Mouse (Mus musculus) cerebellum, adult 9-11 months (tissue): Measurements from ENCODE around the gene Hoxc5.

Experiments
- DNase-seq: peaks from one replicate; pipeline ENCODE4 v3.0.0; 2022

Hoxc5 gene

GRCm38 (mm10) chr15:102967511-102968397 lies 511 bp downstream of the Hoxc5 start:
- no peak for DNase-seq

DNA sequence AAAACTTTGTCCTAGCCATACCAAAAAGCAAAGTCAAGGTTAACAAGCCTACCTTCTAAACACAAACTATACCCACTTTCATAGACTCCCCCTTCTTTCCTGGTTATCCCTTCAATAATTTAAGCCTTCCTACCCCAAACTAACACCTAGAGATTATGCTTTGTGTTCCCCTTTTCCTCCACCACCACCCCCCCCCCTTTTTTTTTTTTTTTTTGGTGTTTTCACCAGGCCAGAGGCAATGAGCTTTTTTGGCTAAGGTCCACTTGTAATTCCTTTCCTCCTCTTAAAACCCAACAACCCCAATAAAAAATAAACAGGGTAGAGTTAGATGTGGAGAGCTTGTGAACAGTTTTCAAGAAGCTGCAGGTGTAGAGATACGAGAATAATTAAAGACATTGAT lies 2.1 kb downstream of the Hoxc5 start:
- DNase-seq: no peak

DNA sequence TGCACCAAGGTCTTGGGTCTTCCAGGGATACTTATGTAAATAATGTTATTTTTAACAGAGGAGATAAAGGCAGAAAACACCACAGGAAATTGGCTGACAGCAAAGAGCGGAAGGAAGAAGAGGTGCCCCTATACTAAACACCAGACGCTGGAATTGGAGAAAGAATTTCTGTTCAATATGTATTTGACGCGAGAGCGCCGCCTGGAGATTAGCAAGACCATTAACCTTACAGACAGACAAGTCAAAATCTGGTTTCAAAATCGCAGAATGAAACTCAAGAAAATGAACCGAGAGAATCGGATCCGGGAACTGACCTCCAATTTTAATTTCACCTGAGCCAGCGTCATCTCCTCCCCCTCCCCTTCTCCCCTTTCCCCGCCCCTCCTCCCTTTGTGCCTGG lies 3.5 kb downstream of the Hoxc5 start:
- no peak for DNase-seq

DNA sequence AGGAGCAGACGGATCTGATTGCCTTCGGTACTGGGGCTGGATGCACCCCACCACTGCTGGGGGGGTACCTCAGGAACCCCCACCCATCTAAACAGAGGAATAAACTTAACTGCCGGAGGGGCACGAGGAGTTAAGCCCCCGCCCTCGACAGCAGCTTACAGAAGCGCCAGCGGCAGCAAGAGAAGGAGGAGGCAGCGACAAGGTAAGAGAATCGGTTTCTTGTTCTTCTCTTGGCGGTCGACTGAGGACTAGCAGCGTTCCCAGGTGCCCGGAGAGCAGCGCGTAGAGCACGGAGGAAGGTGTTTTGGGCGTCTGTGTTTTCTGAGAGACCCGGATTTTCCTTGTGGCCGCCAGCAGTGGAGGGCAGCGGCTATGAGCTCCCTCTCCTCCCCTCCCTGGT lies 5.0 kb downstream of the Hoxc5 start:
- no peak for DNase-seq

DNA sequence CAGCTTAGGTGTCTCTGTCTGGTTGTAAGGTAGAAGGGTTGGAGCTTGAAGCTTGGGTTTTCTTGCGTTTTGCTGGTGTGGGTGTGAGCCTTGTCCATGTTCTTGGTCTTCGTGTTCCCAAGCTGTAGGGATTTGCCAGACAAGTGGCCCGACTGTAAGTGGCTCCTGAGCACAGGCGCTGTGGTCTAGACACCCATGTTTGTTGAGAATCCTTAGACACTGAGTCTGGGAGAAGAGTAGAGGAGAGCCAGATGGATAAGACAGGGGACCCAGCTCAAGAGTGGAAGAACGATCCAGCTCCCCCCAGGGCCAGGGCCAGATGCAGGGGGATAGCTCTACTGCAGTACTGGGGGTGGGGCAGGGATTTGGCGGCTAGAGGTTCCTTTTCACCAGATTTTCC lies 5.5 kb downstream of the Hoxc5 start:
- no peak for DNase-seq

DNA sequence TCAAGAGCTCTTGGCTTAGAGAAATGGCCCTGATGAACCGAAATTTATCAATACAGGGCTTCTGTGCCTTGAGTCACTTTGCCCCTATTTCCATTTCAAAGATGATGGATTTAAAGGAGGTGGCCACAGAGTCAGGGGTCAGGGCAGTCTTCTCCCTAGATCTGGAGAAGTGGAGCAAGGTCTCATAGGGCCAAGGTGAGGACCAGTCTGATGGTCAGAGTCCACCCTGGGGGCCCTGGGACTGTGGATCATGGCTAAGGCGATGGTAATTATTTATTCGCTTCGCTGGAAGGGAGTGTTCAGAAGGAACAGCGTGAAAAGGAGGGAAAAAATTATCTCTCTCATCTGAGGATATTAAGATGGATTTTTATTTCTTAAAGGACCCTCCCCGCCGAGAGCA lies 7.8 kb downstream of the Hoxc5 start:
- no peak for DNase-seq

DNA sequence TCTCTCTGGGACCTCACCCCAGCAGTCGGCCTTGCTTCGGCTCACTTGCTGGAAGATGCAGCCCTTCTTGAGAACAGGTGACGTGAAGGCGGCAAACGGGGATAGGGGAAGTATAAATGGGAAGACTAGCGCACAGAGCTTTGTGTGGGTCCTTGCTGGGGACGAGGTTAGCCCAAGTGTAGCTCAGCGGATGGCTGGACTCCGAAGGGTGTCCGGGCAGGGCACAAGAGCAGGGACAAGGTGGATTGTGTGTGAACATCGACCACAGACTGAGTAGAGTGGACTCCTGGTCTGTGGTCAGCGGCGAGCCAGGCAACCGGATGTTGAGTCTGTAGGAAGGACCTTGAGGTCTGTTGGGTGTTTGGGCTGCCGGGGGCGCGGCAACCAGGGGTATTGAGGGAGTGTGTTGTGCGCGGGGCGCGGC lies 8.5 kb downstream of the Hoxc5 start:
- DNase-seq: no peak

- DNase-seq: no peak
These were observed 8.9 kb downstream of the Hoxc5 start, which contains the start of gene Hoxc9 for GRCm38 (mm10) chr15:102976171-102976570. Gene Hoxc9, plus strand, starts transcription at chr15:102976439.

DNA sequence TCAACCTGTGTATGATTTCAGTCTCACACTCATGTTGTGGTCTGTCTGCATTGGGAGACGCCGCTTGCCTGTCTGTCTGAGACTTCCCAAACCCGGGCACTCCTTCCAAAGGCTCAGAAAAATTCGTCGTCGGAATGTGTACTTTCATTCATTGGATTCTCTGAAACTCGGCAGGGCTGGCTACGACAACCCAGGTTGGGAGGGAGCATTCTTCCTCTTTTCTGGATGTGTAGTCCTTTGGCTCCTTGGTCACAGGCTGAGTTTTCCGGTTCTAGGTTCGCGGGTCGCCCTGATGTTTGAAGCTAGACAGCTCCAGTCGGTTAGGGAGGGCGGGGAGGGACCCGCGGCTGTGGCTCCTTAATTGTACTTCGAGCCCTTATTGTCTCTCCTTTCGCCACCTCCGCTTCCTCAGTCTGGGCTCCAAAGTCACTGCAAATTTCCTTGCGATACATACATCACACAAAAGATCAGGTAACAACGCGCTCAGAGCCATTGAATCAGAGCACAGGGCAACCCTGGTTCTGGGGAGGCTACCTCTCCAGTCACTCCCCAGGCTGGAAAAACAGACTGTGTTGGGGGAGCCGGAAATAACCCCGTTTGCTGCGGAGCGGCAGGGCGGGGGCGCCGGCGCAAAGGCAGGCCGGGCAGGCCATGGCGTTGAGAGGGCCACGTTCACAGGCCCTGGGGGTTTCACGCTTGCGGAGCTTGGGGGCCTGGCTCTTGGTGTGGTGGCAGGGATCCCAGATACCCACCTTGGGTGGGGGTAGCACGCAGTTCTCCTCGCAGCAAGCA lies 9.6 kb downstream of the Hoxc5 start:
- no peak for DNase-seq

- DNase-seq: no peak
These were observed 10.3 kb downstream of the Hoxc5 start for GRCm38 (mm10) chr15:102977423-102977974.

- no peak for DNase-seq
These were observed 11.6 kb downstream of the Hoxc5 start for GRCm38 (mm10) chr15:102978615-102979515.

- DNase-seq: no peak
These were observed 12.7 kb downstream of the Hoxc5 start for GRCm38 (mm10) chr15:102979936-102980335.

- DNase-seq: no peak
These were observed 13.1 kb downstream of the Hoxc5 start for GRCm38 (mm10) chr15:102980352-102980751.

GRCm38 (mm10) chr15:102980912-102981311 lies 13.7 kb downstream of the Hoxc5 start:
- no peak for DNase-seq

DNA sequence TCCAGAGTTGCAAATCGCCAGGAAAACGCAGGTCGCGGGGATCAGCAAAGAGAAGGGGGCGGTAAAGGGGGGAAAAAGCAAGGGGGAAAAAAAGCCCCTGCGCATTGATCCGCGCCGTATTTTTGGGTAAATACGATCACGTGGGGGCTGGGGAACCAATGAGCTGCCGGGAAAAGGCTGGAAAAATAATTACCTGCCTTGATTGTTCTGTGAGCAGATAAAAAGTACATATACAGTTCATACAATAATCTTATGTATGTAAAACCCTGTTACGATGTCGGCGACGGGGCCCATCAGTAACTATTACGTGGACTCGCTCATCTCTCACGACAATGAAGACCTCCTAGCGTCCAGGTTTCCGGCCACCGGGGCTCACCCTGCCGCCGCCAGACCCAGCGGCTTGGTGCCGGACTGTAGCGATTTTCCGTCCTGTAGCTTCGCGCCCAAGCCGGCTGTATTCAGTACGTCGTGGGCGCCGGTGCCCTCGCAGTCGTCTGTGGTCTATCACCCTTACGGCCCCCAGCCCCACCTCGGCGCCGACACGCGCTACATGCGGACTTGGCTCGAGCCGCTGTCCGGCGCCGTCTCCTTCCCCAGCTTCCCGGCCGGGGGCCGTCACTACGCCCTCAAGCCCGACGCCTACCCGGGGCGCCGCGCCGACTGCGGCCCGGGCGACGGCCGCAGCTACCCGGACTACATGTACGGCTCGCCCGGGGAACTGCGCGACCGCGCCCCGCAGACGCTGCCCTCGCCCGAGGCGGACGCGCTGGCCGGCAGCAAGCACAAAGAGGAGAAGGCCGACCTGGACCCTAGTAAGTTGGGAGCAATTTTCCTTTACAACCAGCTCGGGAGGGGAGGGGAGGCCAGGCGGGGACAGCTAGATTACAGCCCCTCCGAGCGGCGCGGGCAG lies 14.4 kb downstream of the Hoxc5 start:
- no peak for DNase-seq

DNA sequence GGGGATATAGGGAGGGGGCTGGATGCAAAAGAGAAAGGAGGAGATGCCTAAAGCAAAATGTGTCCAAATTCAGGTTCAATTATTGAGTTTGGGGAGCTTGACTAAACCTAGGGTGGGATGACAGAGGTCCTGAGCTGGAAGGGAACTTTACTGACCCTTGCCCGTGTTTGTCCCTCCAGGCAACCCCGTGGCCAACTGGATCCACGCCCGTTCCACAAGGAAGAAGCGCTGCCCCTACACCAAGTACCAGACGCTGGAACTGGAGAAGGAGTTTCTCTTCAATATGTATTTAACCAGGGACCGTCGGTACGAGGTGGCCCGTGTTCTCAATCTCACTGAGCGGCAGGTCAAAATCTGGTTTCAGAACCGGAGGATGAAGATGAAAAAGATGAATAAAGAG lies 16.5 kb downstream of the Hoxc5 start:
- no peak for DNase-seq

- no peak for DNase-seq
These were observed 17.3 kb downstream of the Hoxc5 start for GRCm38 (mm10) chr15:102984521-102984920.

DNA sequence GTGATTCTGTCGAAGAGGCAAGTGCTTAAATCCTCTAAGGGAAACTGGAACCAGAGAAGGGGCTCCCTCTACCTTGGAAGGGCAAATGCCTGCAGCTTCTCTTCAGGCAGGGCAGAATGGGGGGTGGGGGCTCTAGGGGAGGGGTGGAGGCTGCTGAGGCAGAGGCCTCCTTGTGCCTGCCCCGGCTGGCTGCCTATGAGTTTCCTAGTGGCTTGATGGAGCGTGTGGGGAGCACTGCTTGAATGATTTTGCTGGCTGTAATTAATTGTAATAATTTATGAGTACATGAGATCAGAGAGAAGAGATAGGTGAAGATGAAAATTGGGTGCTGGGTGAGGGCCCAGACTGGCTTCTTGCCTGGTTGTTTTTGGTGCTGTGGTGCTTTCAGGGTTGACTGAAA lies 17.7 kb downstream of the Hoxc5 start:
- no peak for DNase-seq

- DNase-seq: peak; percentile 82
These were observed 20.0 kb downstream of the Hoxc5 start for GRCm38 (mm10) chr15:102987124-102987833.

DNA sequence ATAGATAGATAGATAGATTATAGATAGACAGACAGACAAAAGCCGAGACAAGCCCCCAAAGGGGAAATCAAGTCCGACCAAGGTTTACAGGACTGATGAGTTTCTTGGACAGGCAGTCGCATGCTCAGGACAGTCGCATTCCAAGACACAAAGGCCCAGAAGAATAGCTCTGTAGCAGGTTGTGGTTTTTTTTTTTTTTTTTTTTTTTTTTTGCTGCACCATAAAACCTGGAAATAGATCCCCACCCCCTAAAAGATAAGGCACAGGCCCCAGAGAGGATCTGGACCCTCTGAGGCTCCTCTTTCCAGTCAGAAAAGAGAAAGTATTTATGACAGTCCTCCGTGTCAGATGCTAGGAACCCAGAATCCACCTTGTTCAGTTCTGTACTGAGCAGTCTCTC lies 20.8 kb downstream of the Hoxc5 start:
- no peak for DNase-seq
